8 mouse cellular contexts compared by ENCODE assay signal in genomic region chr1:92648673-92649072, GRCm38 (mm10). TPM values are rescaled to one million over a fixed set of nuclear protein-coding genes. Genes with fewer than 3 reads are reported as not detected.
DNase-seq lines count a peak whose midpoint lies in the region; ATAC-seq lines count a peak whose summit lies in the region.

Gene Otos (minus strand): TSS chr1:92648841.

- peak; percentile 68 to 70 for DNase-seq in B cell, adult 2 months
- DNase-seq in adrenal gland, adult 8-10 months = peak; percentile 53
- peak; percentile 65 for DNase-seq in embryo, embryonic 11.5 days (ENCODE audit: low read depth, low spot score)
- DNase-seq in heart, adult 8-10 months (ENCODE audit: low spot score) = peak; percentile 55
- DNase-seq in neural tube, embryonic 11.5 days (ENCODE audit: low spot score) = peak; percentile 75

- H3K9me3 ChIP-seq in kidney, embryonic 15.5 days (replicated peaks) = no peaks in the 10 kb centered on the region
- H3K9me3 ChIP-seq in liver, embryonic 12.5 days (replicated peaks) = no peaks in the 10 kb centered on the region
- no peaks in the 10 kb centered on the region for H3K9me3 ChIP-seq in neural tube, embryonic 11.5 days (ENCODE audit: control insufficient read depth, low read length)
- no peaks in the 10 kb centered on the region for H3K9me3 ChIP-seq in stomach, embryonic 15.5 days

- H3K36me3 ChIP-seq in kidney, embryonic 15.5 days = no peaks in the 10 kb centered on the region
- no peaks in the 10 kb centered on the region for H3K36me3 ChIP-seq in liver, embryonic 12.5 days
- no peaks in the 10 kb centered on the region for H3K36me3 ChIP-seq in neural tube, embryonic 11.5 days (ENCODE audit: control insufficient read depth, insufficient read depth, low read length)
- H3K36me3 ChIP-seq in stomach, embryonic 15.5 days = no peaks in the 10 kb centered on the region

- peak within 1 kb of the TSS; percentile 34; the same call in 1 of the 2 replicates for H3K4me2 ChIP-seq in kidney, embryonic 15.5 days
- peak within 1 kb of the TSS; percentile 49 for H3K4me2 ChIP-seq in liver, embryonic 12.5 days
- H3K4me2 ChIP-seq in neural tube, embryonic 11.5 days (ENCODE audit: low read depth) = no peak within 1 kb of the TSS
- no peak within 1 kb of the TSS for H3K4me2 ChIP-seq in stomach, embryonic 15.5 days

- peaks cover 15% of the 10 kb centered on the region; the same call in 1 of the 2 replicates for H3K4me1 ChIP-seq in kidney, embryonic 15.5 days
- H3K4me1 ChIP-seq in liver, embryonic 12.5 days = peaks cover 14% of the 10 kb centered on the region
- H3K4me1 ChIP-seq in neural tube, embryonic 11.5 days (ENCODE audit: control insufficient read depth, insufficient read depth, low read length) = no peaks in the 10 kb centered on the region
- H3K4me1 ChIP-seq in stomach, embryonic 15.5 days = peaks cover 6% of the 10 kb centered on the region; the same call in 1 of the 2 replicates

- ATAC-seq in kidney, embryonic 15.5 days (replicated peaks; ENCODE audit: low FRiP score) = peak; percentile 29; the same call in 1 of the 2 replicates
- no peak; the same call in 1 of the 2 replicates for ATAC-seq in liver, embryonic 12.5 days
- ATAC-seq in neural tube, embryonic 11.5 days (ENCODE audit: insufficient read depth, low FRiP score, low TSS enrichment) = 0 out of 2 replicates have a peak, but pooled peaks have one; percentile 40
- ATAC-seq in stomach, embryonic 15.5 days (ENCODE audit: insufficient read depth, low FRiP score, low read depth) = peak; percentile 68; the same call in 1 of the 2 replicates

- no peak within 1 kb of the TSS for H3K4me3 ChIP-seq in kidney, embryonic 15.5 days (replicated peaks)
- no peak within 1 kb of the TSS for H3K4me3 ChIP-seq in liver, embryonic 12.5 days
- no peak within 1 kb of the TSS for H3K4me3 ChIP-seq in neural tube, embryonic 11.5 days (ENCODE audit: low read depth, low read length)
- no peak within 1 kb of the TSS for H3K4me3 ChIP-seq in stomach, embryonic 15.5 days (replicated peaks)

- 23% methylated on average over 8 of the region's 8 CpGs for WGBS in kidney, embryonic 15.5 days
- WGBS in liver, embryonic 12.5 days (ENCODE audit: insufficient replicate concordance) = 18% methylated on average over 8 of the region's 8 CpGs
- WGBS in neural tube, embryonic 11.5 days = 38% methylated on average over 8 of the region's 8 CpGs
- WGBS in stomach, embryonic 15.5 days = 22% methylated on average over 8 of the region's 8 CpGs

- H3K9ac ChIP-seq in kidney, embryonic 15.5 days = no peak within 1 kb of the TSS
- no peak within 1 kb of the TSS for H3K9ac ChIP-seq in liver, embryonic 12.5 days
- H3K9ac ChIP-seq in neural tube, embryonic 11.5 days (ENCODE audit: low read length) = no peak within 1 kb of the TSS
- H3K9ac ChIP-seq in stomach, embryonic 15.5 days = no peak within 1 kb of the TSS

- H3K27ac ChIP-seq in kidney, embryonic 15.5 days = no peak within 1 kb of the TSS
- no peak within 1 kb of the TSS for H3K27ac ChIP-seq in liver, embryonic 12.5 days
- no peak within 1 kb of the TSS for H3K27ac ChIP-seq in neural tube, embryonic 11.5 days (ENCODE audit: low read depth, low read length)
- H3K27ac ChIP-seq in stomach, embryonic 15.5 days = no peak within 1 kb of the TSS

- peaks cover 14% of the 10 kb centered on the region; the same call in 1 of the 2 replicates for H3K27me3 ChIP-seq in kidney, embryonic 15.5 days
- peaks cover 5% of the 10 kb centered on the region for H3K27me3 ChIP-seq in liver, embryonic 12.5 days (replicated peaks)
- H3K27me3 ChIP-seq in neural tube, embryonic 11.5 days (ENCODE audit: control insufficient read depth, insufficient read depth, low read length) = no peaks in the 10 kb centered on the region
- no peaks in the 10 kb centered on the region for H3K27me3 ChIP-seq in stomach, embryonic 15.5 days (replicated peaks)

RNA-seq across cellular contexts. Expression of gene Otos, which starts in this region (rescaled TPM):
- total RNA-seq in adrenal gland, adult 8-10 months (2022) = under 1 TPM in 1 of 4 experiments, not detected in 3; 0.56 TPM
- not detected for total RNA-seq in heart, adult 8-10 months (2022)
- polyA plus RNA-seq in kidney, embryonic 15.5 days (2015; fragmentation: Nextera tagmentation; extraction: Ambion mirVana) = 0.33 and 0.39 TPM in 2 replicates
- polyA plus RNA-seq in liver, embryonic 12.5 days (2016; fragmentation: Nextera tagmentation; extraction: Ambion mirVana) = 0.15 and 0.23 TPM in 2 replicates
- polyA plus RNA-seq in neural tube, embryonic 11.5 days (2014; fragmentation: Nextera tagmentation; extraction: Ambion mirVana) = 0.08 and 0.62 TPM in 2 replicates
- polyA plus RNA-seq in stomach, embryonic 15.5 days (2015; fragmentation: Nextera tagmentation; extraction: Ambion mirVana) = 0.19 and 0.21 TPM in 2 replicates

Comparison
In these comparisons a context has a peak if more than half of its experiments do, and no peak if none do; other contexts are left out.
1. Peak in DNase-seq in adrenal gland, adult 8-10 months; RNA of the gene not detected or under 1 TPM.
2. Peak in DNase-seq in heart, adult 8-10 months; RNA of the gene not detected or under 1 TPM.
3. Peak in ATAC-seq and H3K4me2 ChIP-seq in kidney, embryonic 15.5 days; RNA of the gene not detected or under 1 TPM.
4. Peak in DNase-seq and ATAC-seq in neural tube, embryonic 11.5 days; RNA of the gene not detected or under 1 TPM.
5. Peak in ATAC-seq in stomach, embryonic 15.5 days; RNA of the gene not detected or under 1 TPM.